Mouse (Mus musculus) liver, embryonic 16.5 days (tissue): ENCODE results near the gene Dst. TPM values are rescaled to one million over a fixed set of nuclear protein-coding genes. Genes with fewer than 3 reads are reported as not detected.
A peak's percentile ranks its signal among the peaks of the same experiment; 100 is the strongest.

Source experiments
- ATAC-seq: fragments of 200-750 bp; cut with Nextera tagmentation; 2 replicates; pipeline ENCODE4 v1.8.0; 2017; ENCODE audit warnings: low read depth, mild to moderate bottlenecking, moderate number of reproducible peaks, moderate library complexity
- H3K27ac ChIP-seq: fragments of 300-500 bp; sonication (generic); 2 replicates; pipeline ENCODE4 v1.5.1; 2014; ENCODE audit warnings: mild to moderate bottlenecking, low read length
- H3K27me3 ChIP-seq: fragments of 300-500 bp; sonication (generic); 2 replicates; pipeline ENCODE4 v1.6.1; 2014; ENCODE audit warnings: low read depth, low read length, mixed read lengths; ENCODE audit not compliant: control insufficient read depth, insufficient read depth
- H3K36me3 ChIP-seq: fragments of 300-500 bp; sonication (generic); 2 replicates; pipeline ENCODE4 v1.6.1; 2014; ENCODE audit warnings: mild to moderate bottlenecking; ENCODE audit not compliant: control insufficient read depth, insufficient read depth
- H3K4me1 ChIP-seq: fragments of 300-500 bp; sonication (generic); 2 replicates; pipeline ENCODE4 v1.6.1; 2014; ENCODE audit warnings: low read depth, low read length, mixed read lengths; ENCODE audit not compliant: control insufficient read depth
- H3K4me2 ChIP-seq: fragments of 300-500 bp; sonication (generic); 2 replicates; pipeline ENCODE4 v1.6.1; 2014; ENCODE audit warnings: low read depth, low read length, mixed read lengths
- H3K4me3 ChIP-seq: fragments of 300-500 bp; sonication (generic); 2 replicates; pipeline ENCODE4 v1.5.1; 2014; ENCODE audit warnings: low read depth, mild to moderate bottlenecking, low read length
- H3K9ac ChIP-seq: fragments of 300-500 bp; sonication (generic); 2 replicates; pipeline ENCODE4 v1.6.1; 2014; ENCODE audit warnings: low read depth, low read length
- H3K9me3 ChIP-seq: fragments of 300-500 bp; sonication (generic); replicated peaks from 2 replicates; pipeline ENCODE4 v1.6.1; 2016; ENCODE audit warnings: low read length; ENCODE audit not compliant: control insufficient read depth
- WGBS: fragments of 180-500 bp; shearing (Covaris S2); extraction: QIAGEN DNeasy Blood & Tissue Kit; methylation state at CpG from one replicate; pipeline ENCODE4 v1.1.7; 2014; ENCODE audit not compliant: insufficient replicate concordance; 5-methylcytosine and 5-hydroxymethylcytosine counted together
- polyA plus RNA-seq: library from polyadenylated mRNA; unstranded; fragments of >200 nt; fragmentation: Nextera tagmentation; extraction: Ambion mirVana; gene quantifications from 2 replicates; pipeline ENCODE4 v1.2.1, GENCODE M21; 2015

Dst gene
- polyA plus RNA-seq, 1 experiment from 2014 or later: 8.0 TPM

DNA sequence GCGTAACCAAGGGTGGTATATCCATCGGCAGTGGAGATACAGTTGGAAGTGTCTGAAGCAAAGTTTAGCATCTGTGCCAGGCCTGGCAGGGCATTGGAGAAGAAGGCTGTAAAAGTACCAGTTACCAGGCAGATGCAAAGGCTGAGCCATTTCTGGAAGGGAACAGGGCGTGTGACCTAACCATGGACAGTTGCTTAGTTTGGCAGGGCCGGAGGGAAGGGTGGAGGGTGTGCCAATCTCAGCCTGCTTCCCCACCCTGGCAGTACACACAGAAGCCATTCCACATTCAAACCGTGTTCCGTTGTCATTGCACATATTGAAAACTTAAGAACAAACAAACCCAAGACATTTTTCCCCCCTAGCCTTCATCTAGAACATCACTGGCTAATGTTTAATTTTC lies 212.0 kb downstream of the Dst start:
- Histone ChIP-seq H3K4me3 (no peak overlapping the region), H3K27me3 (no peaks in the 10 kb centered on the region), H3K36me3 (no peaks in the 10 kb centered on the region), H3K4me1 (no peaks in the 10 kb centered on the region; the same call in none of the 2 replicates), H3K27ac (no peak overlapping the region; the same call in 1 of the 2 replicates), H3K9me3 (no peaks in the 10 kb centered on the region), H3K9ac (no peak overlapping the region), H3K4me2 (no peak overlapping the region; the same call in 1 of the 2 replicates)
- ATAC-seq: no peak
- WGBS: 62% methylated on average over 6 of the region's 6 CpGs

DNA sequence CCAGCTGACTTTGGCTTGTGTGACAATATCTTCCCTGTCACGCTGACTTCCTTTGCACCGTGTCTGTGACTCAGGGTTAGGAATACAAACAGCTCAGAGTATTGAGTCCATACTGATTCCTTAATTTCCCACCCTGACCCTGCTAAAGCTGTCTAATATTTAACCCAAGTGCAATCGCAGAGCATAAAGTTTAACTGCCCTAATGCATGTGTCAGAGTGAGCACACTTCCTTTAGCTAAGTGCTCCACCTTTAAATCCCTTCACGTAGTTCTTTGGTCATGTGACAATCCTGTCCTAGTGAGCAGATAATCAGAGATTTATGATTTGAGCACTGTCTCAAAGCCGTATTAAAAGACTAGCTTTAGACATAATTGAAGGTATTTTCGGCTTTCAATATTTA lies 212.6 kb downstream of the Dst start:
- Histone ChIP-seq H3K4me3 (peak overlapping the region; percentile 48), H3K27me3 (no peaks in the 10 kb centered on the region), H3K4me2 (peak overlapping the region; percentile 47), H3K9ac (no peak overlapping the region; the same call in 1 of the 2 replicates), H3K27ac (peak overlapping the region; percentile 79), H3K9me3 (no peaks in the 10 kb centered on the region), H3K4me1 (no peaks in the 10 kb centered on the region; the same call in none of the 2 replicates), H3K36me3 (no peaks in the 10 kb centered on the region)
- peak; percentile 64 for ATAC-seq
- WGBS: 43% methylated on average over 6 of the region's 6 CpGs

DNA sequence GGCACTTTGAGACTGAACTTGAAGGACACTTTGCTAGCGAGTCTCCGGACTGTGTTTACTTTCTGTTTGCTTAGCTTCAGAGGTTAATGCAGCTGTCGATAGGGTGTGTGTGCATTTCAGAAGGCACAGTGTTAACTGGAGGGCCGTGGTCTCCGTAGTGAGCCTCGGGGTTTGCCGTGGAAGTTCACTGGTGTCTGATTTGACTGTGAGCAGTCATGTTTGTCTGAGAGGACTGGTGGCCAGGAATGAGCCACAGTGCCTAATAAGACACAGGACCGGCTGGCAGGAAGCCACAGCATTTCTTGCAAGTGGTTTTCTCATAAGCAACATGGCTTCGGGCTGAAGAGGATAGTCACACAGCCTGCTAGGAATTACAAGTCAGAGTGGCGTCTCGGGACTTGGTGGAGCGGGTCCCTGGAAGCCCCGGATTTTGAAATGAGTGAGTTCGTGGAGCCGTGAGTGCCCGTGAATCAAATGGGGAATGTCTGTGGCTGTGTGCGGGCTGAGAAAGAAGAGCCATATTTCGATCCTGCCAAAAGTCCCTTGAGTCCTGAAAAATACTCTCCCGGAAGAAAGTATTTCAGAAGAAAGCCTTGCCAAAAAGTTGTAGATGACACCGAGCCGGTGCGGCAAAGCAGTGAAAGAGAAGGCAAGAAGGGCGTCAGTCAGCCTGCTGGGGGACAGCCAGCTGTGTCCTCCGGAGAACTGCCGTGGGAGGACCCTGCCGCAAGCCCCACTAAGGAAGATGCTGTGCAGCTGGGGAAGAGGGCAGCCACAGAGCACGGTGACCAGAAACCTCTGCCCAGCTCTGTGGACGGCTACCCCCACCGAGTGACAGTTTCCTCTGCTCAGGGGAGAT lies 213.4 kb downstream of the Dst start:
- Histone ChIP-seq H3K27me3 (no peaks in the 10 kb centered on the region), H3K4me1 (no peaks in the 10 kb centered on the region; the same call in none of the 2 replicates), H3K36me3 (no peaks in the 10 kb centered on the region), H3K9me3 (no peaks in the 10 kb centered on the region), H3K4me2 (peak overlapping the region; percentile 47), H3K4me3 (peak overlapping the region; percentile 48), H3K9ac (peak overlapping the region; percentile 28; the same call in 1 of the 2 replicates), H3K27ac (peak overlapping the region; percentile 79)
- 58% methylated on average over 29 of the region's 29 CpGs for WGBS
- peak; percentile 49 for ATAC-seq

DNA sequence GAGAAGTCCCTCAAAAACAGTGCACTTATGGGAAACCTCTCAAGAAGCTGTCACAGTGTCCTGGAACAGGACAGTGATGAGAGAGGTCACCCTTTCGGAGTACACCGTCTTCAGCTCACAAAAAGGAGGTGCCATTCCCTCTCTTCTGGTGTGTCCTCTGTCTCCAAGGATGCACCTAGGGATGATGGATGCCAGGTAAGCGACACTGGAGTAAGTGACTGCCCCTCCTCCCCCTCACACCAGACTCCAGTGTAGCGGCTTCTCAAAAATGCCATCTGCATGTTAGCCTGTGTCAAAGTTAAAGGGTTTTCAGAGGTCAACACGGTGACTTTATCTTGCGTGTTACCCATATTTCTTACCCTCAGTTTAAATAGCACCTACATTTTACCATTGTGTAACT lies 214.2 kb downstream of the Dst start:
- Histone ChIP-seq H3K4me1 (no peaks in the 10 kb centered on the region; the same call in none of the 2 replicates), H3K4me2 (peak overlapping the region; percentile 47), H3K9me3 (no peaks in the 10 kb centered on the region), H3K36me3 (no peaks in the 10 kb centered on the region), H3K9ac (no peak overlapping the region), H3K27ac (no peak overlapping the region), H3K27me3 (no peaks in the 10 kb centered on the region), H3K4me3 (peak overlapping the region; percentile 48)
- 65% methylated on average over 6 of the region's 6 CpGs for WGBS
- no peak for ATAC-seq

DNA sequence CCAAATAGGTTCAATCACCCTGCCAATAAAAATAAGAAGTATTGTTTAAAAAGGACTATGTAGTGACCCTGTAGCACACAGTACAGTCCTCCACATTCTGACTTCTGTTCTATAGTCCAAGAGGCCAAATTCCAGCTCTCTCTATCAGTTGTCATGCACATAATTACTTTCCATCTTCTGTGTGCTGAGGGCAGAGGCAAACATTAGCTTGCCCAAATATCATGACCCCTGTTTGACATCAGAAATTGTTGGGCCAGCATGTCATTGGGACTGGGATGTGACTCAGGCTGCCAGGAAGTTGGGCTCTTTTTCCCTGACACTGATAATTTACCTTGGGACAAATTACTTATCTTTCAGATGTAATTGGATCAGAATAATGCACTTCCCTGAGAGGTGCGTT lies 214.9 kb downstream of the Dst start:
- no peaks in the 10 kb centered on the region for H3K9me3 ChIP-seq
- H3K27ac ChIP-seq: peak overlapping the region; percentile 33; the same call in 1 of the 2 replicates
- no peaks in the 10 kb centered on the region for H3K27me3 ChIP-seq
- peak; percentile 75 for ATAC-seq
- peak overlapping the region; percentile 46 for H3K4me2 ChIP-seq
- H3K36me3 ChIP-seq: no peaks in the 10 kb centered on the region
- H3K9ac ChIP-seq: no peak overlapping the region
- H3K4me1 ChIP-seq: no peaks in the 10 kb centered on the region; the same call in none of the 2 replicates
- H3K4me3 ChIP-seq: peak overlapping the region; percentile 28; the same call in 1 of the 2 replicates
- WGBS: 61% methylated on average over 1 of the region's 1 CpGs

DNA sequence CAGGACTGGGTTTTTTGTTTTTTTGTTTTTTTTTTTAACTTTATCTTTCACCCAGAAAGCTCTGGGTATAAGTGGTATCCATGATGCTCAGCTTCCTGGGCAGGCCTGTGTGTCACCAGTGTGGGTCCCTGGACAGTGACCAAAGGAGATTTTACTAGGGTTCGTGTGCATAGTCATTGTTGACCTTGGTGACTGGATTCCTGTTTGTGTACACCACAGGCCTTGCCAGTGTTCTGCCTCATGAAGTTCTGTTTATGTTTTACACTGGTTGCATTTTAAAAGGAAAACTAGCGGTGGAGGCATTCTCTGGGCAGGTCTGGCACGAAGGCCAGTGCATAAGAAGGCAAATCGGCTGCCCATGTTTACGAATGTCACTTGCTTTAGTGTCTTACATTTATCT lies 215.3 kb downstream of the Dst start:
- Histone ChIP-seq H3K36me3 (no peaks in the 10 kb centered on the region), H3K27me3 (no peaks in the 10 kb centered on the region), H3K4me3 (peak overlapping the region; percentile 28; the same call in 1 of the 2 replicates), H3K9me3 (no peaks in the 10 kb centered on the region), H3K4me1 (no peaks in the 10 kb centered on the region; the same call in none of the 2 replicates), H3K9ac (no peak overlapping the region), H3K4me2 (peak overlapping the region; percentile 46), H3K27ac (peak overlapping the region; percentile 33; the same call in 1 of the 2 replicates)
- WGBS: 58% methylated on average over 5 of the region's 5 CpGs
- peak; percentile 54; the same call in 1 of the 2 replicates for ATAC-seq

- H3K27me3 ChIP-seq: no peaks in the 10 kb centered on the region
- WGBS: 70% methylated on average over 7 of the region's 7 CpGs
- H3K4me2 ChIP-seq: peak overlapping the region; percentile 46; the same call in 1 of the 2 replicates
Measured at GRCm38 (mm10) chr1:34124376-34124775, 216.4 kb downstream of the Dst start.

DNA sequence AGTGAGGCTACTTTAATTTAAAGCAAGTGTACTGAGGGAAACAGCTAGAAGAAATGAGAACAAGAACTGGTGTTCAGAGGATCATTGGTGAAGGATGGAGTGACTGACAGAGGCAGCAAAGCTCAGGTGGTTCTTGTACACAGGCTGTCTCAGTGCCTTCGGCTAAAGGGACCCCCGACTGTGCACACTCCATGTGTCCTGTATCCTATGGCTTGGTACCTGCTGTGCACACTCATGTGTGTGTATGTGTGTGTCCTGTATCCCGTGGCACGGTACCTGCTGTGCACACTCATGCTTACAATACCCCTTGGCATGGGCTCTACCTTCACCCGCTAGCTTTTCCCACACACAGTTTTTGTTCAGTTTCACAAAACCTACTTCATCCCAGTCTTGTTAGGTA lies 217.1 kb downstream of the Dst start:
- WGBS: 64% methylated on average over 5 of the region's 5 CpGs
- no peak for ATAC-seq
- Histone ChIP-seq H3K9me3 (no peaks in the 10 kb centered on the region), H3K9ac (no peak overlapping the region), H3K4me2 (no peak overlapping the region), H3K4me1 (no peaks in the 10 kb centered on the region; the same call in 1 of the 2 replicates), H3K36me3 (no peaks in the 10 kb centered on the region), H3K27me3 (no peaks in the 10 kb centered on the region), H3K27ac (no peak overlapping the region), H3K4me3 (no peak overlapping the region)

More at GRCm38 (mm10) chr1:34124376-34124775, 216.4 kb downstream of the Dst start:
- Histone ChIP-seq H3K4me3 (no peak overlapping the region), H3K9me3 (no peaks in the 10 kb centered on the region), H3K27ac (no peak overlapping the region), H3K36me3 (no peaks in the 10 kb centered on the region), H3K4me1 (no peaks in the 10 kb centered on the region; the same call in none of the 2 replicates), H3K9ac (no peak overlapping the region)
- no peak for ATAC-seq
